Mouse (Mus musculus) cortical plate, adult 2 months (tissue): ENCODE measurements around the gene Tenm4.

Experiments
- CTCF ChIP-seq: fragments of 200-500 bp; IDR thresholded peaks from 2 replicates; pipeline ENCODE4 v1.5.1; 2011; ENCODE audit warnings: mild to moderate bottlenecking, control low read depth, low read length; ENCODE audit not compliant: insufficient read depth; ENCODE audit errors: extremely low read depth
- POLR2A ChIP-seq: fragments of 200-500 bp; IDR thresholded peaks from 2 replicates; pipeline ENCODE4 v1.6.1; 2011; ENCODE audit warnings: mild to moderate bottlenecking, low read length, control low read depth; ENCODE audit not compliant: insufficient read depth; ENCODE audit errors: extremely low read depth

GRCm38 (mm10) chr7:96799816-96800215 is 628.8 kb downstream of the Tenm4 start:
- TF ChIP-seq CTCF (no peak), POLR2A (no peak)
